Mouse (Mus musculus) G1E-ER4 (cell line): ENCODE results near the gene Abcc4. TPM values are rescaled to one million over a fixed set of nuclear protein-coding genes. Genes with fewer than 3 reads are reported as not detected.
A peak's percentile ranks its signal among the peaks of the same experiment; 100 is the strongest.

Experiments
- GATA1 ChIP-seq: IDR thresholded peaks from one replicate; pipeline ENCODE4 v1.8.0; 2012; ENCODE audit warnings: low read length, inconsistent platforms
- polyA plus RNA-seq: library from polyadenylated mRNA; stranded (reverse); fragments of >175 nt; gene quantifications from 2 replicates; pipeline ENCODE4 v1.2.3, GENCODE M21; 2012

The Abcc4 gene
- polyA plus RNA-seq, 1 experiment = 7.8 TPM

DNA sequence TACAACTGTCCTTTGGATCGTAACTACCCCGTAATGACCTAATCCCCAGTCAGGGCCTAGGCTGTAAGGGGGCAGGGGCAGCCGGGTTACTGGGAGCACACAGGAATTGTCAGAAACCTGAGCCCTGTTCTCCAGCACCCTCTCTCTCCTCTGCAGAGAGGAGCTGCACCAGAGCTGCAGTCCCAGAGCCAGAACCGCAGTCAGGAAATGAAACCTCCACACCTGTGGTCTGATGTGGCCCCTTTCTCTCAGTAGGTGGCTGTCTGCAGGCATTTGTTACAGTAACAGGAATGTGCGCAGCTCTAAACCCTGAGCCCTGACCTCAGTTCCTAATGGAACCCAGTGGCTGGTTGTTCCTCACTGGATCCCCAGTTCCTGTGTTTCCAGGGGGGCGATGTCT lies 32.5 kb downstream of the Abcc4 start:
- no peak for TF ChIP-seq GATA1

DNA sequence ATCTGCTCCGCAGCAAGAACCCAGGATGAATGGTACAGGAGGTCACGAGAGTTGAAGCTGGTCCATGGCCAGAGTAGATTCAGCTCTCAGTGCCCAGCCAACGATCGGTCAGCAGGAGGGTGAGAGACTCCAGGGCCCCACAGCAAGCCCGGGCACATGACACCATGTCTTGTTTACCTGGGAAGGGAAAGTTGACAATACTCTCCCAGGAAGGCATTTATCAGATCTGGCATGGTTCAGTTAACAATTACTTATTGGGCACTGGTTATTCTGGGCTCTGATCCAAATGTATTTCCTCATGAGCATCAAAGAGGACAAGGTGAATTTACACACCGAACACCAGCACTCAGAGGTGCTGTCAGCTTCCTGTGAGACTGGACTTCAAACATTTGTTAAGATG lies 38.5 kb downstream of the Abcc4 start:
- TF ChIP-seq GATA1 = no peak

DNA sequence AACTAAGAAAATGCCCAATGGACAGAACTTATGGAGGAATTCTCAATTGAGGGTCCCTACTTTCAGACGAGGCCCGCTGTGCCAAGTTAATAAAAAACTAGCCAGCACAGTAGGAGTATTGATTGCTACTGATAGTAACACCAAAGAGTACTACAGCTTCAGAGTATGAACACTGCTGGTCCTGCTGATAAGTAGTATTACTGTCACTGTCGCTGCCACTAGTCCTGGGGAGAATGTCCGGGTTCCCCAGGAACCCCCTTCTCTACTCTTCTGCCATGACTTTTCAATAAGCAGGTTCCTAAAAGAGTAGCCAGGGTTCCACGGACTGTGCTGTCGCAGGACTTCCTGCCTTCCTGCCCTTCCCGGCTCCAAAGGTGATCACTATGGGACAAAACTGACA lies 41.4 kb downstream of the Abcc4 start:
- TF ChIP-seq GATA1 = no peak

DNA sequence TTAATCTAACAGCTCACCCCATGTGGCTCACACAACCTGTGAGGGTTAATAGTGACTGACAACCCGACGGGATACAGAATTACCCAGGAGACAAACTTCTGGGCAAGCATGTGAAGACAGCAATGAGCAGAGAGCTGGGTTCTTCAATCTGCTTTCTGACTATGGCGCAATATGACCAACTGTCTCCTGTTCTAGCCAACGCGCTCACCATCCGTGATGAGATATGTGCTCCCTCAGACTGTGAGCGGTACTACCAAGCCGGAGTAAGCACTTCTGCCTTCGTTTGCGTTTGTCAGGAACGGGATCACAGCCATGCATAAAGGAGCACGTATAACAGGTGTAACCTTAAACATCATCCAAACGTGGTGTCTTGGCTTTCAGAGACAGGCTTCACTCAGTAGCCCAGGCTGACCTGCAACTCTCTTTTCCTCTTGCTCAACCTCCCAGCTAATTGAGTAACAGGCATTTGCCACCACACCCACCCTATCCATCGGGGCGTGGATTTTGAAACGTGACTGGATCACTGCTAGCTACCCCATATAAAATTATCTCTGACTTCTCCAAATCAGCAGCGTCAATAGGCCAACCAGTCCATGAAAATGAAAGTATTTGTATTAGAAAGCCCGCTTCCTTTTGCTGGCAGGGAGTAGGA lies 43.3 kb downstream of the Abcc4 start:
- TF ChIP-seq GATA1 = no peak

DNA sequence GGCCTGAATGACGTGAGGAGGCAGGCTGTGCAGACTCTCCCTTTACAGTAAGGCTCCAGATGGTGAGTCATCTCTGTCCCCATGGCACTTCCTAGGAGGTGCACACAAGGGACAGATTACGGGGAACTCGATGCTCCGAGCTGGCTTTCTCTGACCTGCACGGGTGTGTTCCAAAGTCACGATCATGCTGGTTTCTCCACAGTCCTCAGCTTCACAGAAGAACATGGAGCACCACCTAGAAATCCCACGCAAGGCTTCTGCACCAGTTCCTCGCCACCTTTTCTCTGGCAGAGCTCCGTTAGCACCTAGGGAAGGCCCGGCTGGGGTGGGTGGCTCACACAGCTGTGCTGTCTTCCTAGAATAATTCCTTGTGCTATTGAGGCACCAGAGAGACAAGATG lies 43.9 kb downstream of the Abcc4 start:
- no peak for TF ChIP-seq GATA1

DNA sequence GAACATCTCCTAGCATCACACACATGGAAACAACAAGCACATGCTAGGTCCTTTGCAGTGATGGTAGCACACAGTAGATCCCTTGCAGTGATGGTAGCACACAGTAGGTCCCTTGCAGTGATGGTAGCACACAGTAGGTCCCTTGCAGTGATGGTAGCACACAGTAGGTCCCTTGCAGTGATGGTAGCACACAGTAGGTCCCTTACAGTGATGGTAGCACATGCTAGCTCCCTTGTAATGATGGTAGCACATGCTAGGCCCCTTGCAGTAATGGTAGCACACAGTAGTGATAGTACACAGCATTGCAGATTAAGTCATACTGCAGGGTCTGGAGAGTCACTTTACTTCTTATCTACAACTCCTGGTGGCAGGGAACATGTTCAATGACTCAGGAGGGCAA lies 46.8 kb downstream of the Abcc4 start:
- TF ChIP-seq GATA1 = no peak

DNA sequence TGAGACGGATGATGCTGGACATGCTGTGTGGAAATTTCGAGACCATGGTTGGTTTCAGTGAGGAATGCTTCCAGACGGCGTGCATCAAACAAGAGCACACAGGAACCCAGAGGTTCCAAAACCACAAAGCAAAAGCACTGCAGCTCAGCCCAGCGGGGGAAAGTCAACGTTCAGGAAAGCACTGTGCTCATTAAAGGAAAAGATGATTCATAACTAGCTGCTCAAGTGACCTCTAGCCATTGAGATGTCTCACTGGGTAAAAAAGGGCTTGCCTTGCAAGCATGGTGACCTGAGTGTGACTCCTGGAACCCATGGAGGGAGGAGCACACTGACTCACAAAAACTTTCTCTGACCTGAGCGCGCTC lies 47.7 kb downstream of the Abcc4 start:
- no peak for TF ChIP-seq GATA1

DNA sequence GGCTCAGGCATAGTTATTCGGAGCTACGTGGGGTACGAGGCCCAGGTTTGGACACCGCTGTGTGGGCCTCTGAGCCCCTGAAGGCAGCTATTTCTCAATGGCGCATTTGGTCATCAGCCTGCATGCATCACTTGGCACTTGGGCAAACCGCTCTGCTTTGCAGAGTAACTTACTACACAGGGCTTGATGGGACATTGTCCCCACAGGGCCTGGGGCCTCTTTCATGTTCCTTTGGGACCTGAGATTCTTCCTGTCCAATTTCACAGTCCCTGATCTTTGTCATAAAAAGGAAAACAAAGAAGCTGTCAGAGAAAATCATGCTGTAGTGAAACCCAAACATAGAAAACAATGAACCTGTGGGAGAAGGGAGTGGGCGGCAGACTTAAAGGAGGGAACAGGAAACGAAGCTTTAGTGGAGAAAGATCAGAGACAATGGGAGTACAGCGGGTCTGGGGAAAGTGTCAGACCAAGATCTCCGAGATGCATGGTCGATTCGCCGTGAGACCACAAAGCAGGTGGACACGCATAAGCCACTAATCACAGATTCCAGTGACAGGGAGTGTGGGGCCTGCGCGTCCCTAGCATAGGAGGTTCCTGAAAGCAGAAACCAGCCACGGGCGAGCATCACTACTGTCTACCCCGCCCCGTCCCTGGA lies 48.2 kb downstream of the Abcc4 start:
- no peak for TF ChIP-seq GATA1

DNA sequence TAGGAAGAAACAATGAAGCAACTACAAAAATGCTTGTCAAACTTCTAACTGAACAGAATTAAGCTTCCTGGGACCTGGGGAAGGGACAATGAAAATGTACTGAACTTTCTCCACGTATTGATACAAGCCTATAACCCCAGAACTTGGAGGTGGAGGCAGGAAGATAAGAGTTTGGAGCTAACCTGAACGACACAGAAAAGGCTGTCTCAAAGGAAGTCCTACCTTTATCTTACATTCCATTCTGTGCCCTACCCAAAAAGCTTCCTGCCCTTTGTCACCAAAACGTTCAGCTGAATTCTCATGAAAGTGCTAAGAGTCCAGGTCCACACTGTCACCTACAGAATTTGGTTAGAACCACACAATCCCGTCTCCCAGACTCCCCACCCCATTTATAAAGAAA lies 48.8 kb downstream of the Abcc4 start:
- TF ChIP-seq GATA1 = peak; percentile 29

DNA sequence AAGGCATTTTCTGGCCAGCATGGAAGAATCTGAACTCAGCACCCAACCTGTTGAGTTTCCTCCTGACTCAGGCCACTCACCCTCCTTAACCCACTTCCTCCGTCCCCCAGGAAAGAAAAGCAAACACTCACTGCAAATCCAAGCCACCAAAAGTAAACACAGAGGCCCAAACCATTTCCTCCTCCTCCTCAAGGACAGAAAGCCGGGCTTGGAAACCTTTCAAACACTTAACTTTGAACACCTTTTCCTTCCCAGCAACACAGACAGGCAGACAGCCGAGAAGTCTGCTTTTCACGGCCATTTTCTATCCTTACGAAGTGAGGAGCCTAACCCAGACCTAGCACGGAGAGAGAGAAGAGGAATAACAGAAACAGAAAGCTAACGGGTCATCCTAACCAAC lies 50.0 kb downstream of the Abcc4 start:
- no peak for TF ChIP-seq GATA1

DNA sequence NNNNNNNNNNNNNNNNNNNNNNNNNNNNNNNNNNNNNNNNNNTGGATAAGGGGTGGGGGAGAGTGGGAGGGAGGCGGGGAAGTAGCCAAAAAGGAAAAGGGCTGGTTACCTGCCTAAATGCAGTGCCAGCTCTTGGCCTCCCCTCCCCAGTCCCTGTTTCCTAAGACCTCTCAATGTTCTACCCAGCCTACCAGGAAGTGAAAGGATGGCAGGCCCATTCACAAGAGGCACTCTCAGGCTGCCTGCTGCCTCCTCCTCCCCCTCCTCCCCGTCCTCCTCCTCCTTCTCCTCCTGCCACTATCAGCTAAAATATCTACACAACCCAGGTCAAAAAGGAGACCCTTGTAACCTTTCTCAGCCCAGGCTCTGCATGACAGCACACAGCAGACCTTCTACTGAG lies 51.1 kb downstream of the Abcc4 start:
- TF ChIP-seq GATA1 = no peak

DNA sequence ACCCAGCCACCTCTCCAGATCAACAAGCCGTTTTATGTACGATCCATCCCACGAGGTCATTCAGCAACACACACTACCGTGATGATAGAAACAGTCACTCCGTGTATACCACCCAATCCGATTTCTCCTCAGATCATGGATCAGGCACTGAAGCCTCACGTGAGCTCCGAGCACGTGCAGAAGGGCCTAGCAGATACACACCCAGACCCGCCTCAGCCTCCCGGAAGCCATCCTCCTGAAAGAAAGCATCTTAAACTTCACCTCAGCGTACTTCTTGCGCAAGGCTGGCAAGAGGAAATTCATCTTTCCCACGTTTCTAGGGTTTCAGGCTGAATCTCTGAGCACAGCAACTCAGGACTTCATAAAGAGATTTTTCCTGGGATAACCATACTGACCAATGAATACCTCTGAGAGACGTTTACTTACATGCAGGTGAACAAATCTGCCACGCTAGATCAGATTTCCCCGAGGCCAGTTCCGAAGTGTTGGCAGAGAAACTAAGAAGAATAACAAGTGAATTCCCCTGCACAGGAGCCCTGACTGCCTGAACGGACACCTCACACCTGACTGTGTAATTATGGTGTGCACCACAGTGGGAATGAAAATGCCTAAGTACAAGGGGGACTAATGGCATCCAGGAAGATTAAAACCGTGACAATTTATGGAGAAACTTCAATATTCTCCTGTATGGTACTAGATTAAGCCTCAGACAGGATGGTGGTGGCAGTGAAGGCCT lies 54.1 kb downstream of the Abcc4 start:
- TF ChIP-seq GATA1 = no peak

DNA sequence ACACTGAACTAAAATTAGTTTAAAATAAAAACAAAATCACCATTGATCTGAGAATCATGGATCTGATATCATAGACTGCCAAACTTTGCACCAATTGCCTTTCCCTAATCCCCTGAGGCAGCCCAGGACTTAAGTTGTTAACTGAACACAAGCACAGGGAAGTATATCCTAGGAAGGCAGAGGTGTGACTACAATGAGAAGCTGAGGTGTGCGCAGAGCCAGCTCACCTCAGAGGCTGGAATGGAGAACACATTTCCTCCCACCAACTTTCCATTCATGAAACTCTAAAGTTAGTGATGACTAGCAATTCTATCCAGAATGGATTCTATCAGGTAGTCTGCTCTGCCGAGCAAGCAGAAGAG lies 56.1 kb downstream of the Abcc4 start:
- TF ChIP-seq GATA1 = no peak

DNA sequence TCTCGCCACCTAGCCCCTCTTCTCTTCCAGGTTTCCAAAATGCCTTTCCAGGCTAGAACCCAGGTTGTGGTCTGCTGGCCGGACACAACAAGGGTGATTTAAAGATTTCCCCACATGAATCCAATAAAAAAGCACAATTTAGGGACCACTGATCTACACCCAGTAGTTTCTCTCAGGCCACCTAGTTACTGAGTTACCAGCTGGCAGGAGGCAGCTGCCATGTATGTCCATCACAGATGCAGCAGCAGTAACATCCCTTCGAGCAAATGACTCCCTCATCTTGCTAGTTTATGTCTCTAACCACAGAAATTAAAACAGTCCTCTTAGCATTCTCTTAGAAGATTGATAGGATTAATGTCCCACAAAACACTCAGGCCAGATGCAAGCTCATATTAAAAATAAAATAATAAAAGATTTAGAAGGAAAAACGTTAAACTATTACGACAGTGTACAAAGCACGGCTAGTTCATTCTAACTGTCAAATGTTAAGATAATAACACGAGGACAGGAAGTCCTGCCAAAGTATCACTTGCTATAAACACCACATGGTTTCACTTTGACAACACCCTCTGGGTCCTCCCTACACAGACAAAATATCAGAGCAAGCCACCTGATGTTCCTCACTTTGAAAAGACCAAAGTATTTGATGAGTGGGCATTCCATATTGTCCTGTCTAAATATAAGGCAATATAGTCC lies 56.7 kb downstream of the Abcc4 start:
- TF ChIP-seq GATA1 = no peak

DNA sequence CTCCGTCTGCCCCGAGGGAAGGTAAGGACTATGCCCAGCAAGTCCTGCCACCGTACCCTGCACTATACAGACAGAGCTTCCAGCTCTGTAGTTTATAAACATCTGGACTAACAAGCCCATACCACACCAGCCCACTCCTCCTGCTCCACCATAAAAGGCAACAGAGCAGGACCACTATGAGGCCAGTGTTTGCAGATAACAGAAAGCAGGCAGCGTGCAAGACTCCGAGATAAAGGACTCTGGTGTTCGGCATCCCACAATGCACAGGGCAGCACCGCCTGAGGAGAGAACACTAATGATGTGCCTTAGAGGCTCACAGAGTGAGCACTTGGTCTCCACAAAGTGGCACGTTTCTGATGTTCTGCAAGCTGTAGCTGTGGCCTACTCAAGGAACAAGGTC lies 63.9 kb downstream of the Abcc4 start:
- peak; percentile 67 for TF ChIP-seq GATA1

DNA sequence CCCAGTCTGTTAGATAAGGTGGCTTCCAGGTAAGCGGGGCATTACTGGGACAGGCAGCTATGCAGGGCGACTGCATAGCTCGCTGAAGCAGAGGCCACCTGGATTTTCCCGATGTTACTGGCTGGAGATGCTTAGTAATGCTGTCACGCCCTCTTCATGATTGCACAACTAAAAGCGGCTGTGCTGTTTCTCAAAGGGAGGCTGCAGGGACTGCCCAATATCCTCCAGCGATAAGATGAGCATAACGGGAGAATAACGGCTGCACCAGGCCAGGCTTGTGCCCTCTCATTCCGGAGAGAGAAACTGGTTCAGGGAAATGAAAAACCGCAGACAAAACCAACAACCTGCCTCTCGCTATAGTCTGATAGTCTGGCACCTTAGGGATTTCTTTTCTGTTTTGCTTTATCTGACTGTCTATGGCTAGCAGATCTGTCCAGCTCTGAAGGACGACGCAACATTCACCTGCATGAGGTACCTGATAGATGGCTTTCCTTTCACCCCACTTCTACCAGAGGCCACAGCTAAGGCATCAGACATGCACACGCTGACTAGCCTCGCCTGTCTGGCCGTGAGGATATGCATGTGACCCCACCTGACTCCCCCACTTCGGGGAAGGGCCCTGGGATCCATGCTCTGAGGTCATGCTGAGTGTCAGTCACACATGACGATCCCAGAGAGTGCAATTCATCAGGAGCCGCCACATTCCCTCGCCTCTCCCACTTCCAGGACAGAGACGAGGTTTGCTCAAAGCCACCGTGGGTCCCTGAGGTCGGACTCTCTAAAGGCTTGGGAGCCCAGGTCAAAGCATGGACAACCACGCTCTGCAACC lies 67.4 kb downstream of the Abcc4 start:
- peak; percentile 79 for TF ChIP-seq GATA1
